Mouse (Mus musculus) liver, embryonic 11.5 days (tissue): ENCODE results near the gene Ak8. TPM values are rescaled to one million over a fixed set of nuclear protein-coding genes. Genes with fewer than 3 reads are reported as not detected.

ENCODE experiments used
- ATAC-seq: fragments of 200-750 bp; cut with Nextera tagmentation; replicated peaks from 2 replicates; pipeline ENCODE4 v1.8.0; 2017; ENCODE audit warnings: moderate number of reproducible peaks, mild to moderate bottlenecking, moderate TSS enrichment, moderate library complexity; ENCODE audit not compliant: low FRiP score
- DNase-seq: peaks from one replicate; pipeline ENCODE4 v3.0.0-alpha.2; 2017; ENCODE audit warnings: low spot score
- H3K27ac ChIP-seq: fragments of 300-500 bp; sonication (generic); 2 replicates; pipeline ENCODE4 v1.5.1; 2014; ENCODE audit warnings: mild to moderate bottlenecking, low read depth, low read length, control low read depth
- H3K27me3 ChIP-seq: fragments of 300-500 bp; sonication (generic); replicated peaks from 2 replicates; pipeline ENCODE4 v1.6.1; 2014; ENCODE audit warnings: low read length, mixed read lengths; ENCODE audit not compliant: control insufficient read depth, insufficient read depth
- H3K36me3 ChIP-seq: fragments of 300-500 bp; sonication (generic); 2 replicates; pipeline ENCODE4 v1.6.1; 2014; ENCODE audit warnings: mild to moderate bottlenecking, low read length, moderate library complexity, mixed read lengths; ENCODE audit not compliant: control insufficient read depth, insufficient read depth
- H3K4me1 ChIP-seq: fragments of 300-500 bp; sonication (generic); replicated peaks from 2 replicates; pipeline ENCODE4 v1.6.1; 2014; ENCODE audit warnings: low read length, mixed read lengths; ENCODE audit not compliant: control insufficient read depth, insufficient read depth
- H3K4me2 ChIP-seq: fragments of 300-500 bp; sonication (generic); 2 replicates; pipeline ENCODE4 v1.6.1; 2014; ENCODE audit warnings: mild to moderate bottlenecking, control low read depth, moderate library complexity
- H3K4me3 ChIP-seq: fragments of 300-500 bp; sonication (generic); 2 replicates; pipeline ENCODE4 v1.5.1; 2014; ENCODE audit warnings: low read depth, low read length, control low read depth
- H3K9ac ChIP-seq: fragments of 300-500 bp; sonication (generic); 2 replicates; pipeline ENCODE4 v1.6.1; 2014; ENCODE audit warnings: low read depth, low read length, control low read depth
- H3K9me3 ChIP-seq: fragments of 300-500 bp; sonication (generic); 2 replicates; pipeline ENCODE4 v1.6.1; 2016; ENCODE audit warnings: low read length, inconsistent platforms, mixed read lengths; ENCODE audit not compliant: control insufficient read depth
- WGBS: fragments of 180-500 bp; shearing (Covaris S2); extraction: QIAGEN DNeasy Blood & Tissue Kit; methylation state at CpG from one replicate; pipeline ENCODE4 v1.1.7; 2014; 5-methylcytosine and 5-hydroxymethylcytosine counted together
- polyA plus RNA-seq: library from polyadenylated mRNA; unstranded; fragments of >200 nt; fragmentation: Nextera tagmentation; extraction: Ambion mirVana; gene quantifications from 2 replicates; pipeline ENCODE4 v1.2.1, GENCODE M21; 2014

The Ak8 gene
- 0.38 and 0.69 TPM in 2 replicates for polyA plus RNA-seq

GRCm38 (mm10) chr2:28699361-28700335 is at the start of gene Ak8, which contains the start of gene Spaca9:
Gene Ak8 (plus strand): TSS chr2:28700164.
Gene Spaca9 (minus strand): TSS chr2:28699727.
- Histone ChIP-seq H3K4me1 (peaks cover 38% of the 10 kb centered on the region), H3K9ac (peak within 1 kb of the TSS; percentile 60), H3K27ac (peak within 1 kb of the TSS; percentile 68), H3K9me3 (no peaks in the 10 kb centered on the region), H3K4me3 (peak within 1 kb of the TSS; percentile 73), H3K27me3 (no peaks in the 10 kb centered on the region), H3K4me2 (peak within 1 kb of the TSS; percentile 95), H3K36me3 (no peaks in the 10 kb centered on the region)
- ATAC-seq (peak; percentile 40; the same call in 1 of the 2 replicates), DNase-seq (peak; percentile 83)
- 1% methylated on average over 53 of the region's 53 CpGs for WGBS

DNA sequence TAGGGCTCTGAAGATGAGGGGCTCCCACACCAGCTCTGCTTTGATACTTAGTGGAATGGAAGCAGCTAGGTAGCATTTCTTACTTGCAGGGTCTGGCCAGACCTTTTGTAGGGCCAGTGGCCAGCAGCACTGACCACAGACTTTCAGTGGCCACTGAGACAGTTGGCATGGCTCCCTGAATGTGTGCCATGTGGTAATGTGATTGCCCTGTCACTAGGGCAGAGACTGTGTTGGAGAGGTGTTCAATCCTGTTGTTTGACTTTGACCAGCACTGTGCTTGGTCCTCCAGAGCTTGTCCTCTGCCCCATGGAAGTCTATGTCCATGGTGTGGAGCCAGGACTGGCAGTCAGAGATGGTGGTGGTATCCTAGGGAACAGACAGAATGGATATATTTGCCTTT is 49.4 kb upstream of the Ak8 start:
- H3K9me3 ChIP-seq, result no peaks in the 10 kb centered on the region
- ATAC-seq (no peak), DNase-seq (no peak)
- H3K9ac ChIP-seq, result no peak overlapping the region
- no peaks in the 10 kb centered on the region; the same call in 1 of the 2 replicates for H3K4me1 ChIP-seq
- no peaks in the 10 kb centered on the region for H3K27me3 ChIP-seq
- no peak overlapping the region for H3K4me2 ChIP-seq
- no peak overlapping the region for H3K4me3 ChIP-seq
- no peaks in the 10 kb centered on the region; the same call in 1 of the 2 replicates for H3K36me3 ChIP-seq
- H3K27ac ChIP-seq, result no peak overlapping the region

- ATAC-seq, result no peak
- H3K9me3 ChIP-seq, result no peaks in the 10 kb centered on the region
These were observed 46.6 kb upstream of the Ak8 start for GRCm38 (mm10) chr2:28653351-28653750.

DNA sequence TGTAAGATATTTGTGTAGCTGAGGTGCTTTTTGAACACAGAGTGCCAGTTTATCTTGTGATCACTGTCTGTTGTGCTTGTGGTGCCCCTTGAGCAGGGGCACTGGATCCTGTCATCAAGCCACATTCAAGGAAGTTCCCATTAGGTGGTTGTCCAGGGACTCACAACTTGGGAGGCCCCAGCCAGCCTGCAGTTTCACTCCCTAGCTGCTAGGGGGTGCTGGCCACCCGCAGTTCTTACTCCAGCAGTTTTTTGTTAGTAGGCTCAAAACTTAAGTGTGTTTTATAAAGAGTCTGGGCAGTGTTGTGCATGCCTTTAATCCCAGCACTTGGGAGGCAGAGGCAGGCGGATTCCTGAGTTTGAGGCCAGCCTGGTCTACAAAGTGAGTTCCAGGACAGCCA is 45.7 kb upstream of the Ak8 start:
- Histone ChIP-seq H3K9ac (no peak overlapping the region), H3K9me3 (no peaks in the 10 kb centered on the region), H3K4me3 (no peak overlapping the region), H3K36me3 (peaks cover 9% of the 10 kb centered on the region), H3K4me2 (no peak overlapping the region), H3K4me1 (no peaks in the 10 kb centered on the region), H3K27ac (no peak overlapping the region), H3K27me3 (no peaks in the 10 kb centered on the region)
- ATAC-seq, result no peak
- 50% methylated on average over 2 of the region's 2 CpGs for WGBS
- DNase-seq, result no peak

More at GRCm38 (mm10) chr2:28653351-28653750, 46.6 kb upstream of the Ak8 start:
- DNase-seq, result no peak
- H3K4me2 ChIP-seq, result no peak overlapping the region
- no peak overlapping the region for H3K9ac ChIP-seq
- H3K4me3 ChIP-seq, result no peak overlapping the region
- no peaks in the 10 kb centered on the region for H3K4me1 ChIP-seq
- 88% methylated on average over 7 of the region's 7 CpGs for WGBS
- H3K27me3 ChIP-seq, result no peaks in the 10 kb centered on the region
- no peak overlapping the region for H3K27ac ChIP-seq
- peaks cover 2% of the 10 kb centered on the region for H3K36me3 ChIP-seq

- DNase-seq (no peak), ATAC-seq (no peak)
- no peaks in the 10 kb centered on the region for H3K27me3 ChIP-seq
- peaks cover 16% of the 10 kb centered on the region for H3K36me3 ChIP-seq
- WGBS, result 75% methylated on average over 8 of the region's 8 CpGs
- H3K4me1 ChIP-seq, result no peaks in the 10 kb centered on the region
- no peak overlapping the region for H3K4me3 ChIP-seq
- H3K27ac ChIP-seq, result no peak overlapping the region
- H3K9me3 ChIP-seq, result no peaks in the 10 kb centered on the region
- H3K4me2 ChIP-seq, result no peak overlapping the region
- H3K9ac ChIP-seq, result no peak overlapping the region
These were observed 43.7 kb upstream of the Ak8 start for GRCm38 (mm10) chr2:28656216-28656615.

DNA sequence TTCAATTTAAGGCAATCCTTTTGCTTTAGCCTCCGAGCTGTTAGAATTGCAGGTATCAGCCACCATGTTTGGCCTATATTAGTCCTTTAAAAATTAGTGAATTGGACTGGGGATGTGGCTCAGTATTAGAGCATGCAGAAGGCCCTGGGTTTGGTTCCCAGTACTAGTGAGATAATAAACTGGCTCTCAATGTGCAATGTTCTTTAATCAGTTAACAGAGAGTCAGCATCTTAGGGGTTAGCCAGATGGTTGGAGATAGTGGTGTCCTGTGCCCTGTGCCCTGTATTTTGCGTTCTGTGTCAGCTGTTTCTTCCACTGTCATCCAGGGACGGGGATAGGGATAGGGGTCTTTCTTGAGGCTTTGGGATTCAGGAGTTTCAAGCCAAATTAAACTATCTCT is 37.1 kb upstream of the Ak8 start:
- H3K9me3 ChIP-seq, result no peaks in the 10 kb centered on the region
- no peak overlapping the region for H3K9ac ChIP-seq
- no peak for DNase-seq
- no peak overlapping the region for H3K4me2 ChIP-seq
- H3K36me3 ChIP-seq, result peaks cover 30% of the 10 kb centered on the region
- no peak overlapping the region for H3K27ac ChIP-seq
- H3K4me1 ChIP-seq, result no peaks in the 10 kb centered on the region; the same call in 1 of the 2 replicates
- no peak overlapping the region for H3K4me3 ChIP-seq
- WGBS, result 84% methylated on average over 3 of the region's 3 CpGs
- no peaks in the 10 kb centered on the region for H3K27me3 ChIP-seq
- peak; percentile 67 for ATAC-seq

DNA sequence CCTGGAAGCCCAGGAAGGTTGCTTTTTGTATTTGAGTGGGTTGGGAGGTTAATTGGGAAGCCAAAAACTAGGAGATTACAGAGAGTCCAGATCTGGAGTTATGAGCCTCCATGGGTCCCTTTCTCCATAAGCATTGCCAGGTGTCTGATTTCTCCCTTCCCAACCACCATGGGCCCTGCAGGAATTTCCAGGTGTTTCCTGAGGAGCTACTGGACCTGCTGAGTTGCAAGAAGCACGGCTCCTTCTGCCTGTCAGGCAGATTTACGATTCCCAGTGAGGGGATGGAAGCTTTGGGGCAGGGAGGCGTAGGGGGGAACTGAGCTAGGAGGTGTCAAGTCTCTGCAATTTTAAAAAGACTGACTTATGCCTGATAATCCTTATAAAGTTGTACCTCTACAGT is 34.1 kb upstream of the Ak8 start:
- H3K36me3 ChIP-seq, result peaks cover 24% of the 10 kb centered on the region
- no peaks in the 10 kb centered on the region for H3K27me3 ChIP-seq
- DNase-seq (no peak), ATAC-seq (no peak)
- H3K27ac ChIP-seq, result no peak overlapping the region
- 83% methylated on average over 3 of the region's 3 CpGs for WGBS
- H3K4me2 ChIP-seq, result no peak overlapping the region
- no peaks in the 10 kb centered on the region; the same call in 1 of the 2 replicates for H3K4me1 ChIP-seq
- H3K9ac ChIP-seq, result no peak overlapping the region
- H3K9me3 ChIP-seq, result no peaks in the 10 kb centered on the region
- no peak overlapping the region for H3K4me3 ChIP-seq

- no peak overlapping the region for H3K4me2 ChIP-seq
- H3K4me3 ChIP-seq, result no peak overlapping the region
- H3K36me3 ChIP-seq, result peaks cover 37% of the 10 kb centered on the region; the same call in 1 of the 2 replicates
- H3K9me3 ChIP-seq, result no peaks in the 10 kb centered on the region
- WGBS, result 73% methylated on average over 2 of the region's 2 CpGs
- ATAC-seq, result no peak
- no peak for DNase-seq
- H3K9ac ChIP-seq, result no peak overlapping the region
- H3K4me1 ChIP-seq, result no peaks in the 10 kb centered on the region
- H3K27me3 ChIP-seq, result no peaks in the 10 kb centered on the region
- no peak overlapping the region for H3K27ac ChIP-seq
These were observed 28.5 kb upstream of the Ak8 start for GRCm38 (mm10) chr2:28671438-28671837.
